Mouse (Mus musculus): Measurements from ENCODE around the gene Tcf7l2. TPM values are rescaled to one million over a fixed set of nuclear protein-coding genes. Genes with fewer than 3 reads are reported as not detected.

Gene Tcf7l2
- polyA plus RNA-seq, 1 experiment from 2014 or later: 45.6 TPM

- no peak for ATAC-seq (replicated peaks; ENCODE audit: extremely low read depth, insufficient read depth, low FRiP score)
- Histone ChIP-seq H3K4me1 (ENCODE audit: control insufficient read depth, insufficient read depth, low read length) (peaks cover 17% of the 10 kb centered on the region), H3K9me3 (replicated peaks; ENCODE audit: control insufficient read depth, low read length) (no peaks in the 10 kb centered on the region), H3K9ac (ENCODE audit: low read length) (no peak overlapping the region), H3K4me3 (ENCODE audit: low read length) (no peak overlapping the region), H3K27me3 (ENCODE audit: control insufficient read depth, insufficient read depth, low read length) (no peaks in the 10 kb centered on the region), H3K36me3 (ENCODE audit: control insufficient read depth, insufficient read depth) (no peaks in the 10 kb centered on the region), H3K27ac (ENCODE audit: low read length) (no peak overlapping the region), H3K4me2 (ENCODE audit: low read depth, low read length) (no peak overlapping the region)
- WGBS: 71% methylated on average over 6 of the region's 6 CpGs
Measured at GRCm38 (mm10) chr19:55704071-55704470, 37.5 kb upstream of the Tcf7l2 start.

GRCm38 (mm10) chr19:55706300-55706699 is 35.3 kb upstream of the Tcf7l2 start:
- ATAC-seq (replicated peaks; ENCODE audit: extremely low read depth, insufficient read depth, low FRiP score): no peak
- Histone ChIP-seq H3K9me3 (replicated peaks; ENCODE audit: control insufficient read depth, low read length) (no peaks in the 10 kb centered on the region), H3K4me2 (ENCODE audit: low read depth, low read length) (no peak overlapping the region), H3K27ac (ENCODE audit: low read length) (no peak overlapping the region), H3K4me1 (ENCODE audit: control insufficient read depth, insufficient read depth, low read length) (peaks cover 1% of the 10 kb centered on the region; the same call in 1 of the 2 replicates), H3K4me3 (ENCODE audit: low read length) (no peak overlapping the region), H3K9ac (ENCODE audit: low read length) (no peak overlapping the region), H3K27me3 (ENCODE audit: control insufficient read depth, insufficient read depth, low read length) (no peaks in the 10 kb centered on the region), H3K36me3 (ENCODE audit: control insufficient read depth, insufficient read depth) (no peaks in the 10 kb centered on the region)
- 88% methylated on average over 7 of the region's 7 CpGs for WGBS

- WGBS: 77% methylated on average over 6 of the region's 6 CpGs
- no peak overlapping the region for H3K4me2 ChIP-seq (ENCODE audit: low read depth, low read length)
Measured at GRCm38 (mm10) chr19:55706806-55707205, 34.8 kb upstream of the Tcf7l2 start.

GRCm38 (mm10) chr19:55708031-55708554 is 33.5 kb upstream of the Tcf7l2 start:
- H3K27ac ChIP-seq (ENCODE audit: low read length): no peak overlapping the region
- H3K9ac ChIP-seq (ENCODE audit: low read length): no peak overlapping the region
- no peaks in the 10 kb centered on the region for H3K4me1 ChIP-seq (ENCODE audit: control insufficient read depth, insufficient read depth, low read length)
- H3K4me3 ChIP-seq (ENCODE audit: low read length): no peak overlapping the region
- no peak for ATAC-seq (replicated peaks; ENCODE audit: extremely low read depth, insufficient read depth, low FRiP score)
- WGBS: 83% methylated on average over 8 of the region's 8 CpGs
- no peaks in the 10 kb centered on the region for H3K27me3 ChIP-seq (ENCODE audit: control insufficient read depth, insufficient read depth, low read length)
- H3K36me3 ChIP-seq (ENCODE audit: control insufficient read depth, insufficient read depth): no peaks in the 10 kb centered on the region
- no peaks in the 10 kb centered on the region for H3K9me3 ChIP-seq (replicated peaks; ENCODE audit: control insufficient read depth, low read length)
- H3K4me2 ChIP-seq (ENCODE audit: low read depth, low read length): no peak overlapping the region

More at GRCm38 (mm10) chr19:55706806-55707205, 34.8 kb upstream of the Tcf7l2 start:
- H3K27me3 ChIP-seq (ENCODE audit: control insufficient read depth, insufficient read depth, low read length): no peaks in the 10 kb centered on the region
- H3K4me1 ChIP-seq (ENCODE audit: control insufficient read depth, insufficient read depth, low read length): no peaks in the 10 kb centered on the region
- no peaks in the 10 kb centered on the region for H3K9me3 ChIP-seq (replicated peaks; ENCODE audit: control insufficient read depth, low read length)
- no peak overlapping the region for H3K4me3 ChIP-seq (ENCODE audit: low read length)
- no peak for ATAC-seq (replicated peaks; ENCODE audit: extremely low read depth, insufficient read depth, low FRiP score)
- no peak overlapping the region for H3K9ac ChIP-seq (ENCODE audit: low read length)
- no peaks in the 10 kb centered on the region for H3K36me3 ChIP-seq (ENCODE audit: control insufficient read depth, insufficient read depth)
- H3K27ac ChIP-seq (ENCODE audit: low read length): no peak overlapping the region

GRCm38 (mm10) chr19:55710841-55711240 is 30.8 kb upstream of the Tcf7l2 start:
- Histone ChIP-seq H3K4me1 (ENCODE audit: control insufficient read depth, insufficient read depth, low read length) (no peaks in the 10 kb centered on the region), H3K9me3 (replicated peaks; ENCODE audit: control insufficient read depth, low read length) (no peaks in the 10 kb centered on the region), H3K4me2 (ENCODE audit: low read depth, low read length) (no peak overlapping the region), H3K4me3 (ENCODE audit: low read length) (no peak overlapping the region), H3K36me3 (ENCODE audit: control insufficient read depth, insufficient read depth) (no peaks in the 10 kb centered on the region), H3K9ac (ENCODE audit: low read length) (no peak overlapping the region), H3K27ac (ENCODE audit: low read length) (no peak overlapping the region), H3K27me3 (ENCODE audit: control insufficient read depth, insufficient read depth, low read length) (no peaks in the 10 kb centered on the region)
- WGBS: 77% methylated on average over 5 of the region's 5 CpGs
- ATAC-seq (replicated peaks; ENCODE audit: extremely low read depth, insufficient read depth, low FRiP score): no peak

- Histone ChIP-seq H3K27ac (ENCODE audit: low read length) (no peak overlapping the region), H3K36me3 (ENCODE audit: control insufficient read depth, insufficient read depth) (no peaks in the 10 kb centered on the region), H3K27me3 (ENCODE audit: control insufficient read depth, insufficient read depth, low read length) (no peaks in the 10 kb centered on the region), H3K4me3 (ENCODE audit: low read length) (no peak overlapping the region), H3K9ac (ENCODE audit: low read length) (no peak overlapping the region), H3K4me2 (ENCODE audit: low read depth, low read length) (no peak overlapping the region), H3K4me1 (ENCODE audit: control insufficient read depth, insufficient read depth, low read length) (no peaks in the 10 kb centered on the region), H3K9me3 (replicated peaks; ENCODE audit: control insufficient read depth, low read length) (no peaks in the 10 kb centered on the region)
- ATAC-seq (replicated peaks; ENCODE audit: extremely low read depth, insufficient read depth, low FRiP score): no peak
- 85% methylated on average over 5 of the region's 5 CpGs for WGBS
Measured at GRCm38 (mm10) chr19:55711701-55712100, 29.9 kb upstream of the Tcf7l2 start.

GRCm38 (mm10) chr19:55712678-55713077 is 28.9 kb upstream of the Tcf7l2 start:
- Histone ChIP-seq H3K9me3 (replicated peaks; ENCODE audit: control insufficient read depth, low read length) (no peaks in the 10 kb centered on the region), H3K4me3 (ENCODE audit: low read length) (no peak overlapping the region), H3K27me3 (ENCODE audit: control insufficient read depth, insufficient read depth, low read length) (no peaks in the 10 kb centered on the region), H3K4me2 (ENCODE audit: low read depth, low read length) (no peak overlapping the region), H3K9ac (ENCODE audit: low read length) (no peak overlapping the region), H3K36me3 (ENCODE audit: control insufficient read depth, insufficient read depth) (no peaks in the 10 kb centered on the region), H3K4me1 (ENCODE audit: control insufficient read depth, insufficient read depth, low read length) (no peaks in the 10 kb centered on the region), H3K27ac (ENCODE audit: low read length) (no peak overlapping the region)
- WGBS: 90% methylated on average over 2 of the region's 2 CpGs
- no peak for ATAC-seq (replicated peaks; ENCODE audit: extremely low read depth, insufficient read depth, low FRiP score)

- Histone ChIP-seq H3K4me1 (ENCODE audit: control insufficient read depth, insufficient read depth, low read length) (no peaks in the 10 kb centered on the region), H3K27me3 (ENCODE audit: control insufficient read depth, insufficient read depth, low read length) (no peaks in the 10 kb centered on the region), H3K4me3 (ENCODE audit: low read length) (no peak overlapping the region), H3K36me3 (ENCODE audit: control insufficient read depth, insufficient read depth) (no peaks in the 10 kb centered on the region), H3K4me2 (ENCODE audit: low read depth, low read length) (no peak overlapping the region), H3K27ac (ENCODE audit: low read length) (no peak overlapping the region), H3K9ac (ENCODE audit: low read length) (no peak overlapping the region), H3K9me3 (replicated peaks; ENCODE audit: control insufficient read depth, low read length) (no peaks in the 10 kb centered on the region)
- WGBS: 59% methylated on average over 4 of the region's 4 CpGs
- no peak for ATAC-seq (replicated peaks; ENCODE audit: extremely low read depth, insufficient read depth, low FRiP score)
Measured at GRCm38 (mm10) chr19:55714015-55714414, 27.6 kb upstream of the Tcf7l2 start.

- no peaks in the 10 kb centered on the region for H3K27me3 ChIP-seq (ENCODE audit: control insufficient read depth, insufficient read depth, low read length)
- no peak overlapping the region for H3K9ac ChIP-seq (ENCODE audit: low read length)
- no peak overlapping the region for H3K27ac ChIP-seq (ENCODE audit: low read length)
- no peak overlapping the region for H3K4me3 ChIP-seq (ENCODE audit: low read length)
- no peaks in the 10 kb centered on the region for H3K9me3 ChIP-seq (replicated peaks; ENCODE audit: control insufficient read depth, low read length)
- WGBS: 65% methylated on average over 3 of the region's 3 CpGs
- no peak overlapping the region for H3K4me2 ChIP-seq (ENCODE audit: low read depth, low read length)
- no peaks in the 10 kb centered on the region for H3K36me3 ChIP-seq (ENCODE audit: control insufficient read depth, insufficient read depth)
- no peaks in the 10 kb centered on the region for H3K4me1 ChIP-seq (ENCODE audit: control insufficient read depth, insufficient read depth, low read length)
- ATAC-seq (replicated peaks; ENCODE audit: extremely low read depth, insufficient read depth, low FRiP score): no peak
Measured at GRCm38 (mm10) chr19:55714665-55715064, 27.0 kb upstream of the Tcf7l2 start.

Data from heart, embryonic 16.5 days (tissue).